Mouse (Mus musculus) CH12F3 (cell line): ENCODE measurements around the gene Gm20388.

Source experiments
- in situ Hi-C: fragments of 300-500 bp; cut with MboI; formaldehyde crosslinking; loops from 2 replicates; pipeline ENCODE4 v1.14.3; 2020; ENCODE audit warnings: low sequenced_read_pairs

Gene Gm20388

DNA sequence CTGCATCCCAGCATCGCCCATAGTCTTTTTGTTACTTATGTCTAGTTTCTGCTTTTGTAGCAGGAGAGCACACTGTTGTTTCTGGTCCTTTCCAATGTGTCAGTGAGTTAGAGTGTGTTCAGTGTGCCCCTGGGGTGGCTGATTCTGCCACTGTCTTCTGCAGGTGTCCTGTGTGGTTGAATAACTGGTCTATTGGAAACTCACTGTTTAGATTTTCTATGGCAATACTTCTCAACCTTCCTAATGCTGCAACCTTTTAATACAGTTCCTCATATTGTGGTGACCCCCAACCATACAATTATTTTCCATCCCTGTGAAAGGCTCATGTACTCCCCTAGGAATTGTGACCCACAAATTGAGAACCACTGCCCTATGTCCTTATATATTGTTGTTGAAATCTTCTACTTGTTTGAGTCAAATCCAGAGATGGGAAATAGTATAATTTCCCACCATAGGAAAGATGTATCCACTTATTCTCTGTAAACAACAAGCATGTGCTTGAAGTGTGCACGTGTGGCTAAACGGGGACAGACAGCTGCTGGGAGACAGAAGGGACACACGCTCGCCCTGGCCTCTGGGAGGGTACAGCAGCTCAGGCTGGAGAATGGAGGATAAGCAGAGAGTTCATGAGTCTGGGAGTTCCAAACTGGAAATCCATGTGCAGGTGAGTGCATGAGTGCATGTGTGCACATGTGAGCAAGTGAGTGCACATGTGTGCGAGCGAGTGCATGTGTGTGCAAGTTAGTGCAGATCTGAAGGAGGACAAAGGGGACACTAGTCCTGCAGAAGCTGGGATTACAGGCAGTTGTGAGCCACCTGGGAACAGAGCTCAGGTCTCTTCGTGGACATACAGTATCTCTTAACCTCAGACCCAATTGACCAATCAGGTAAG, 1931.7 kb downstream of the Gm20388 start:
- in situ Hi-C loops, result no loop called here

GRCm38 (mm10) chr8:121843184-121843733, 1932.6 kb downstream of the Gm20388 start:
- in situ Hi-C loops, result no loop called here

DNA sequence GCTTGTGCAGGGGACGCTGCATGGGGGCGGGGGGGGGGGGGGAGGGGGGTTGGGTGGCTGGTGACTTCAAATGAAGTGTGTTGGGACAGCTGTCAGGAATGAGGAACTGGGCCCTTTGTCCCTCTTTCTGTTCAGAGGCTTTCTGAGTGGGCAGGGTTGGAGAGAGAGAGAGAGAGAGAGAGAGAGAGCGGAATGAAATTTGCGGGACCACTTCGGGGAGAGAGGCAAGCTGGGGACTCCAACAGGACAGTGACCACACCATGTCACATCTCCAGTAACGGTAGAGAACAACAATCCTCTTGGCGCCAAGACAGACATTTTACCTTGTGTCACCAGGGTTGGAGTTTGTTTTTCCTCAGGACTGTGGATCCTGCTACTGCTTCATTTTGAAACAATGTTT, 1934.1 kb downstream of the Gm20388 start:
- in situ Hi-C loops, result no loop called here

- in situ Hi-C loops, result no loop called here
Measured at GRCm38 (mm10) chr8:121846815-121847214, 1936.2 kb downstream of the Gm20388 start.

DNA sequence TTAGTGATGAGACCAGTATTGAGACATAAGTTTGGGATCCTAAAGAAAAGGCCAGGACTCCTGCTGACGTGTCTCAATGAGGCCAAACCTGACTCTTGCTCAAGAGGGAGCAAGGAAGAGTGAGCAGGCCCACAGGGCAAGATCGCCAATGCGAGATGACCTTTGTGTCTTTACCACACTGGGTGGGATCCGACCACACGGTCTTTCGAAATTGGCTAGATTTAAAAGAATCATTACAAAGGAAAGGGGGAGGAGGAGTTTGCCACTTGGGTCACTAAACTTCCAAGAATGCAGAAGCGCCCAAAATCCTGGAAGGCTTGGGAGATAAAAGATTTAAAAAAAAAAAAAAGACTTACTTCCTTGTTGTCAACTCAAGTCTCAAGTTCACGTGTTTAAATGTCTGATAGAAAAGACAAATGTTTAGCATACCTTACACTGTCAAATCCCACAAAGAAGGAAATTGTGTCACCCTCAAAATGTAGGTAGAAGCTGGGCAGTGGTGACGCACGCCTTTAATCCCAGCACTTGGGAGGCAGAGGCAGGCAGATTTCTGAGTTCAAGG, 1936.7 kb downstream of the Gm20388 start:
- in situ Hi-C loops, result no loop called here

DNA sequence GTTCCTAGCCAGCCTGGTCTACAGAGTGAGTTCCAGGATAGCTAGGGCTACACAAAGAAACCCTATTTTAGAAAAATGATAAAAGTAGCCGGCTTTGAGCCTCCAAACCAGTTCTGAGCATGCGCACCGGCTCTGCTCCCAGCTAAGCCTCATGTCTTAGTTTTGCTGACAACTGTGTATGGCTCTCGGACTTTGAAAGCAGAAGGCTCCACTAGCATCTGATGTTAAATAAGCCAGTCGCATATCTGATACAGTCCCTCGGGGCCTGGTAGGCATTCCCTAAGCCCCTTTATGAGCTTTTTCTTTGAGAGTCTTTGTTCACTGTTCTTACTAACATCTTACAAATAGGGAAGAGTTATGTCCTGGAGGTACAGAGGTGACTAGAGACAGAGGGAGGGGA, 1937.3 kb downstream of the Gm20388 start:
- in situ Hi-C loops, result no loop called here

GRCm38 (mm10) chr8:121848495-121848894, 1937.9 kb downstream of the Gm20388 start:
- in situ Hi-C loops, result no loop called here

- in situ Hi-C loops, result no loop called here
Measured at GRCm38 (mm10) chr8:121849303-121849702, 1938.7 kb downstream of the Gm20388 start.

DNA sequence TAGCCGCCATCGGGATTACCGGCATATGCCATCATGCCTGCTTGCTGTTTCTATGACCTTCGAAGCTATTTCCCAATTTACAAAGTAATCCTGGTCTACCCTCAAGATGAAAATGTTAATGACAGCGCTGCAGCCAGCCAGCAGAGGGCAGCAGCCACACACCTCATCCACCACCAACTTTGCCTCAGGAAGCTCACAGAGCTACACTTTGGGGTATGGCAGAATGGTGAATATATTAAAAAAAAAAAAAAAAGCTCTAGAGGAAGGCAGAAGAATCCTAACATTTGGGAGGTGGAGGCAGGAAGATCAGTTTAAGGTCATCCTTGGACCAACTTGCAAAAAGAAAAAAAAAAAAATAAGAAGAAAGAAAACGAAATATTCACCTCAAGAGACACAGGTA, 1939.4 kb downstream of the Gm20388 start:
- in situ Hi-C loops, result loop anchor here (10.0 kb wide), 1 partner anchor 75 kb away; no protein-coding TSS in a partner anchor

- in situ Hi-C loops, result loop anchor here (10.0 kb wide), 1 partner anchor 74 kb away; no protein-coding TSS in a partner anchor
Measured at GRCm38 (mm10) chr8:121850436-121850820, 1939.8 kb downstream of the Gm20388 start.

- in situ Hi-C loops, result loop anchor here (10.0 kb wide), 1 partner anchor 74 kb away; no protein-coding TSS in a partner anchor
Measured at GRCm38 (mm10) chr8:121850821-121851470, 1940.3 kb downstream of the Gm20388 start.

GRCm38 (mm10) chr8:121851716-121852115, 1941.1 kb downstream of the Gm20388 start:
- in situ Hi-C loops, result loop anchor here (10.0 kb wide), 1 partner anchor 73 kb away; no protein-coding TSS in a partner anchor

DNA sequence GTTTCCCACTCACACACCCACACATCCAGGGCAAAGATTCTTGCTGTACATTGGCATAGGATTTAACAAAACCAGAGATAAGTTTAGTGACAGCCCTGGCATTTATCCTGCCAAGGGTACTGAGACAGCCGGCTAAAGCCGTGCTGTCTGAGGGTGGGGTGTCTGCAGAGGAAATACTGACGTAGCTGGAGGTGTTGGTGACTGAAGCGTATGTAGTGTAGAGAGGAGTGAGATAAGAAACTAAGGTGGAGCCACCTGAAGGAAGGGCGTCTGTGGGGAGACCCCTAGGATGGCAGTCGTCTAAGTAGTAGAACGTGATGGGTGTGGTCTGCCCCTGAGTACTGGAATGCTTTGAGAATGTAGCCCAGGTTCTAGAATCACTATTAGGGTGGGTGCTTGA, 1941.8 kb downstream of the Gm20388 start:
- in situ Hi-C loops, result loop anchor here (10.0 kb wide), 1 partner anchor 72 kb away; no protein-coding TSS in a partner anchor

DNA sequence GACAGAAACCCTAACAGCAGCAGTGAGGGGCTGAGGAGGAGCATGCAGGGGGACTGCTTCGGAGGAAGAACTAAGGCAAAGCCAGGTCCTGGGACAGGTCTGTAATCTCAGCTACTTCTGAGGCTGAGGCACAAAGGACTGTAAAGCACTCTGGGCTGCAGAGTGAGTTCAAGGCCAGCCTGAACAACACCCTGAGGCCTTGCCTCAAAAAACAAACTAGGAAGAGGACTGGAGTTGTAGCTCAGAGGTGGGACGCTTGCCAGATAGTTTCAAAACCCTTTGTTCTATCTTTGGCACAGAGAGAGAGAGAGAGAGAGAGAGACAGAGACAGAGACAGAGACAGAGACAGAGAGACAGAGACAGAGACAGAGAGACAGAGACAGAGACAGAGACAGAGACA, 1942.9 kb downstream of the Gm20388 start:
- in situ Hi-C loops, result loop anchor here (10.0 kb wide), 1 partner anchor 71 kb away; no protein-coding TSS in a partner anchor

DNA sequence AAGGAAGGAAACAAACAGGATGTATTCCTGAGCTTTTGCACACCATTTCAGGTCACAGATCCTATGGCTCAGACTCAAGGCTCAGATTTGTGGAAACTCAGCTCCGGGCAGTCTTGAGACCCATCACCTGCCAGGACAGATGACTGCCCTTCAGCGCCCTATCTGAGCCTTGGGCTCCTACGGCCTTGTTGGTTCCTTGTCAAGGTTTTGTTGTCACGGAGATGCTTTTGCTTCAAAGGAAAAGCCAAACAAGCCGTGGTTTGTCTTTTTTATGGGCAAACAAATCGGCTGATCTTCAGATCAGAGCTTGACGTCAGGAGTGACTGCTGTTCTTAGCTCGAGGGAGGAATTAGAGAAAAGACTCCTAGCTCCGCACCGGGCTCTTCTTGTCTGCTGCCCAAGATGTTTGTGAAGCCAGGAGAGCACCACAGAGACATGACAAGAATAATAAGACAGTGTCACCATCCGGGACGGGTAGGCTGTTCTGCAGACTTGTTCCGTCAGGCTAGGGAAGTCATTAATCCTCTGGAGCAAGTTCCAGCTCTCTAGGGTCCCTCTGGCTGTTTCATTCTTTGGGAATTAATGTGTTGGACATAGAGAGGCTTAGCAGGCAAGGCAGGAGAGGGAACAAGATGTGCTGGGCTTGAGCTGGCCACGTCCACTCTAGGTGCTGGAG, 1945.6 kb downstream of the Gm20388 start:
- in situ Hi-C loops, result loop anchor here (10.0 kb wide), 1 partner anchor 69 kb away; no protein-coding TSS in a partner anchor

DNA sequence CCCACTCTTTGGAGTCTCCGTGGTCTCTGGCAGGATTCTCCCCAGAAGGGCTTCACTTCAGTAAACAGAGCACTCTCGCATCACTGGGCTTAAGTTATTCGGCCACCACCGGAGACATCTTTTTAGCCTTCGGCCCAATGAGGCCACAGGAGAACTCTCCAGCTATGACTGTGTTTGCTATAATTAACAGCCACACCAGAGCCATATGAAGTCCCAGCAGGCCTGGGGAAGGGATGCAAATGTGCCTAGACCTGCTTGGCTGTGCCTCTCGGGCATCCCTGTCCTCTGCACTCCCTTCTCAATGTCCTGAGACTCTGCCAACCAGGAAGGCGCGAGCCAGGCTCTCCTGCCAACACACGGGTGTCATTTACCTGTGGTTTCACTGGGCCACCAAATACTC, 1946.7 kb downstream of the Gm20388 start:
- in situ Hi-C loops, result loop anchor here (10.0 kb wide), 1 partner anchor 67 kb away; no protein-coding TSS in a partner anchor

GRCm38 (mm10) chr8:121857747-121858146, 1947.1 kb downstream of the Gm20388 start:
- in situ Hi-C loops, result loop anchor here (10.0 kb wide), 1 partner anchor 67 kb away; no protein-coding TSS in a partner anchor

DNA sequence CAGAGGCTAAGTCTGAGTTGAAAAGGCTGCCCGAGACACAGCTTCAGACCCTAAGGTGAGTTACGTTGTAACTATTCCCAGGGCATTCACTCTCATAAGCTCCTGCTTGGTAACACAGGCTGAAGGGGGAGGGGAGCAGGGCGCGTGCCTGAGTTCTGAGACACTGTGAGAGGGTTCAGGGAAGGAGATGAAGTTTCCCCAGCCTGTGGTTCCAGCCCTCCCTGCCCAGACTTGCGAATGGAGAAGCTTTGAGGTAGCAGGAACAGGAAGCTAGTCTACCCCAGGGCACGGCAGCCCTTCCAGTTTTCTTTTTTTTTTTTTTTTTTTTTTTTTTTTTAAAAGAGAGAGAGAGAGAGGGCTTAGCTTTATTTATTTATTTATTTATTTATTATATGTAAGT, 1950.6 kb downstream of the Gm20388 start:
- in situ Hi-C loops, result no loop called here

DNA sequence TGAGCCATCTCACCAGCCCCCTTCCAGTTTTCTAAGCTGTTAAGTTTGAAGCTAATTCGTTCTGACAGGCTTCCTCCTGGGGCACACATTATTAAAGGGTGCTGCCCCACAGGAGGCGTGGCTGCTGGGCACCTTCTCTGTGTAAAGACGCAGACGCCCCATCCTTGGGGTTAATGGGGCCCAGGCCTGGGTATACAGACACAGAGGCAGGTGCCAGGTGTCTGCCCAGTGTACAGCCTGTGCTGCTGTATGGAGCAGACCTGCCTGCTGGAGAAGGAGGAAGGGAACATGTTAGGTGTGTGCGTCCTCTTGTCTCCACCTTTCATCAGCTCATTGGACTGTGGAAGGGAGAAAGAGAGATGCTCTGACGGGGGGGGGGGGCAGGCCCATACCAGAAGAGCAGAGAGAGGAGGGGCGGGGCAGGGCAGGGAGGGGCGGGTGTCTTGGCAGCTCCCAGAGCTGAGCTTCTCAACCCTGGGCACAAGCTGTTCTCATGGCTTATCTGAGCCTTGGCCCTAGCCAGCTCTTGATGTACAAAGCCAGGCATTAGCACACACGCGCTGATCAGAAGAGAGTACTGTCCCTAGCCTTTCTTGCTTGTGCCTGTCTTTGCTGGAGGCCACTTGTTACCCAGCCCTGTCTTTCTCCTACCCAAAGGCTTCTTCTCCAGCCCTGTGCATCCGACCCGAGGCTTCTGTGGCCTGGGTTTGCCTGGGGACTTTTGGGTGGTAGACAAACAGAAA, 1951.3 kb downstream of the Gm20388 start:
- in situ Hi-C loops, result no loop called here

DNA sequence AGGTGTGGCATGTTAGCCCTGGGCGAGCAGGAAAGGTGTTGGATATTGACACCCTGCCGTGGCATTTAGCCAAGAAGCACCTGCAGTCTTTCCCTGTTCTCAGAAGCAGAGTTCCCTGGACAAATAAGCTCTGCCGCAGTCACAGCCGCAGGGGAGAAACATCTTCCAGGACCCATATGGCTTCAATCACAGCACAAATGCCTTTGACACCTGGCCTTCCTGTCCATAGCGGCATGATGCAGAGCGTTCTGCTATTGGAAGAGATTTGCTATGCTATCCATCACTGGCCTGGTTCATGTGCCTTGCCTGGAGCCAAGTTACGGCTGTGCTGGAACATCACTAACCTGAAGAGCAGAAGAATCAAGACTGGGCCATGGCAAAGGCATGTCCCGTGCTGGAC, 1954.7 kb downstream of the Gm20388 start:
- in situ Hi-C loops, result no loop called here
